ENCODE assay signal across 12 mouse cellular contexts in genomic region chr19:55914614-55915211, GRCm38 (mm10).
A peak's percentile ranks its signal among the peaks of the same experiment; 100 is the strongest.
DNase-seq lines count a peak whose midpoint lies in the region; ATAC-seq and TF ChIP-seq lines count a peak whose summit lies in the region.
"Had no signal": no experiment of that assay in that cellular context is flagged by ENCODE, and none has a peak within 500 bp of the region (broad histone marks: within the 10 kb centered on the region; RNA-seq: fewer than 3 reads in every experiment).

No protein-coding gene starts in this region.

- no peak overlapping the region for H3K9ac ChIP-seq in kidney, embryonic 16.5 days (replicated peaks; ENCODE audit: low read length)
- H3K9ac ChIP-seq in stomach, postnatal 0 days (ENCODE audit: low read length) = no peak overlapping the region

- peaks cover 21% of the 10 kb centered on the region for H3K4me1 ChIP-seq in kidney, embryonic 16.5 days (ENCODE audit: insufficient read depth, low read length)
- no peaks in the 10 kb centered on the region for H3K4me1 ChIP-seq in stomach, postnatal 0 days (replicated peaks; ENCODE audit: control insufficient read depth, insufficient read depth)

- 0 out of 2 replicates have a peak, but pooled peaks cover 6% of the 10 kb centered on the region for H3K9me3 ChIP-seq in kidney, embryonic 16.5 days (ENCODE audit: low read length)
- no peaks in the 10 kb centered on the region for H3K9me3 ChIP-seq in stomach, postnatal 0 days (ENCODE audit: control insufficient read depth, low read length)

- 0 out of 2 replicates have a peak, but pooled peaks have one; percentile 2 for TF ChIP-seq CTCF in stomach, postnatal 0 days (IDR thresholded peaks at IDR 0.05; ENCODE audit: low read depth)

- no peak overlapping the region for H3K4me3 ChIP-seq in kidney, embryonic 16.5 days (ENCODE audit: low read length)
- H3K4me3 ChIP-seq in stomach, postnatal 0 days (ENCODE audit: low read depth, low read length) = no peak overlapping the region

- ATAC-seq in kidney, embryonic 16.5 days (ENCODE audit: low FRiP score, low TSS enrichment) = no peak
- ATAC-seq in stomach, postnatal 0 days (ENCODE audit: low FRiP score, low TSS enrichment) = no peak

- peaks cover 36% of the 10 kb centered on the region for H3K36me3 ChIP-seq in kidney, embryonic 16.5 days (ENCODE audit: insufficient read depth, low read length)
- peaks cover 16% of the 10 kb centered on the region for H3K36me3 ChIP-seq in stomach, postnatal 0 days (ENCODE audit: control insufficient read depth, insufficient read depth, low read length)

- no peak for TF ChIP-seq EP300 in stomach, postnatal 0 days (optimal IDR thresholded peaks at IDR 0.05)

- no peak overlapping the region for H3K4me2 ChIP-seq in kidney, embryonic 16.5 days (replicated peaks; ENCODE audit: low read depth, low read length)
- H3K4me2 ChIP-seq in stomach, postnatal 0 days (replicated peaks; ENCODE audit: low read depth) = no peak overlapping the region

- no peak for DNase-seq in kidney, postnatal 14 days
- peak; percentile 53 for DNase-seq in T-cell, adult 2 months (ENCODE audit: low spot score)
- peak; percentile 55 for DNase-seq in induced T-regulatory cell, adult 2 months (ENCODE audit: low read depth)
- no peak for DNase-seq in stomach, postnatal 0 days (ENCODE audit: low spot score)
- no peak for DNase-seq in adrenal gland, postnatal 4 days (ENCODE audit: low spot score in 2 of 2)
- no peak for DNase-seq in cerebellum, adult 18-20 months
- DNase-seq in right cerebral cortex, postnatal 4 days = no peak
- DNase-seq: cerebellum, adult 11 months; kidney, adult 18-20 months; lung, adult 2 months had no signal

- WGBS in kidney, embryonic 16.5 days = 55% methylated on average over 20 of the region's 20 CpGs
- WGBS in stomach, postnatal 0 days = 76% methylated on average over 20 of the region's 20 CpGs

- peak overlapping the region; percentile 48; the same call in 1 of the 2 replicates for H3K27ac ChIP-seq in kidney, embryonic 16.5 days (ENCODE audit: low read length)
- H3K27ac ChIP-seq in stomach, postnatal 0 days (replicated peaks) = no peak overlapping the region

- H3K27me3 ChIP-seq in kidney, embryonic 16.5 days (ENCODE audit: insufficient read depth, low read length) = no peaks in the 10 kb centered on the region
- H3K27me3 ChIP-seq in stomach, postnatal 0 days (ENCODE audit: control insufficient read depth, insufficient read depth, low read length) = no peaks in the 10 kb centered on the region
- H3K27me3 ChIP-seq: megakaryocyte, embryonic 14.5 days had no signal

Comparison
In these comparisons a context has a peak if more than half of its experiments do, and no peak if none do; other contexts are left out.
1. DNase-seq: peak in T-cell, adult 2 months (single experiment) and induced T-regulatory cell, adult 2 months (single experiment); none in kidney, postnatal 14 days (single experiment), stomach, postnatal 0 days (single experiment), adrenal gland, postnatal 4 days (0 of 2), cerebellum, adult 18-20 months (0 of 2) and right cerebral cortex, postnatal 4 days (single experiment).